Mouse (Mus musculus) brain, embryonic 14.5 days (tissue): ENCODE data around the gene Nmnat3.

Experiments
- CTCF ChIP-seq: fragments of 200-500 bp; IDR thresholded peaks from 2 replicates; pipeline ENCODE4 v1.5.1; 2012; ENCODE audit warnings: inconsistent platforms, mild to moderate bottlenecking, moderate library complexity, borderline replicate concordance; ENCODE audit not compliant: insufficient read depth, insufficient read length; ENCODE audit errors: extremely low read depth
- POLR2A ChIP-seq: fragments of 200-500 bp; IDR thresholded peaks from 2 replicates; pipeline ENCODE4 v1.6.1; 2012; ENCODE audit warnings: mild to moderate bottlenecking, inconsistent platforms, borderline replicate concordance; ENCODE audit not compliant: poor library complexity, insufficient read depth, insufficient read length, severe bottlenecking; ENCODE audit errors: extremely low read depth

- TF ChIP-seq CTCF, result no peak
- no peak for TF ChIP-seq POLR2A
These were observed 10.8 kb downstream of the Nmnat3 start for GRCm38 (mm10) chr9:98297937-98298595.
